Mouse (Mus musculus): ENCODE results near the gene M1ap. TPM values are rescaled to one million over a fixed set of nuclear protein-coding genes. Genes with fewer than 3 reads are reported as not detected.
A peak's percentile ranks its signal among the peaks of the same experiment; 100 is the strongest.

The M1ap gene
- total and polyA plus RNA-seq, 3 experiments = 2.4 to 6.4 (median 3.9) TPM

- Histone ChIP-seq H3K4me3 (replicated peaks in 1 of 3; ENCODE audit: low read depth in 2 of 3, low read length in 2 of 3, poor library complexity in 1 of 3) (peak overlapping the region in 1 of 3 experiments; percentile 36), H3K27me3 (replicated peaks) (no peaks in the 10 kb centered on the region), H3K9me3 (replicated peaks; ENCODE audit: low read length) (peaks cover 5% of the 10 kb centered on the region), H3K9ac (ENCODE audit: insufficient read depth, low read depth) (peak overlapping the region; percentile 63), H3K4me2 (ENCODE audit: insufficient read depth, low read depth, poor library complexity, severe bottlenecking) (peak overlapping the region; percentile 12; the same call in 1 of the 2 replicates), H3K36me3 (replicated peaks in 1 of 2; ENCODE audit: control insufficient read depth in 1 of 2, insufficient read depth in 1 of 2, low read length in 1 of 2) (peaks cover 0 to 2% of the 10 kb centered on the region in 2 experiments), H3K27ac (ENCODE audit: insufficient read depth, low read depth) (peak overlapping the region; percentile 91), H3K4me1 (ENCODE audit: control insufficient read depth in 1 of 2, insufficient read depth in 2 of 2) (peaks cover 24 to 42% of the 10 kb centered on the region in 2 experiments), H3K79me2 (replicated peaks; ENCODE audit: control insufficient read depth, extremely low read depth, insufficient read depth, poor library complexity, severe bottlenecking) (no peaks in the 10 kb centered on the region)
- TF ChIP-seq IRF4 (IDR thresholded peaks at IDR 0.05; ENCODE audit: low read depth, low read length) (no peak), EP300 (IDR thresholded peaks at IDR 0.05; ENCODE audit: low read length) (no peak), USF1 (IDR thresholded peaks at IDR 0.05; ENCODE audit: low read depth, low read length) (no peak), MAX (IDR thresholded peaks at IDR 0.05; ENCODE audit: low read length) (no peak), SMC3 (IDR thresholded peaks at IDR 0.05; ENCODE audit: low read depth, low read length) (no peak), JUND (conservative IDR thresholded peaks at IDR 0.05; ENCODE audit: low read depth, low read length) (no peak)
- dilution Hi-C loops (cut with MboI; ENCODE audit: extremely low pct_ligation_motif_present, extremely low pct_unique_long_range_greater_than_20kb, low sequenced_read_pairs) = no loop called here
- in situ Hi-C loops (cut with MboI; ENCODE audit: low pct_ligation_motif_present, low pct_unique_long_range_greater_than_20kb, low sequenced_read_pairs) = loop anchor here (5.0 to 25.0 kb wide), 2 partner anchors 105 to 290 kb away; partner anchors contain the start of genes Ccdc142 and Gm42688
- DNase-seq (ENCODE audit: extremely low read depth) = no peak
Observed at GRCm38 (mm10) chr6:82997511-82998102, 50.9 kb downstream of the M1ap start.

- dilution Hi-C loops (cut with MboI; ENCODE audit: extremely low pct_ligation_motif_present, extremely low pct_unique_long_range_greater_than_20kb, low sequenced_read_pairs) = no loop called here
- no peak overlapping the region for H3K27ac ChIP-seq (ENCODE audit: insufficient read depth, low read depth)
Observed at GRCm38 (mm10) chr6:82998326-82998725, 51.6 kb downstream of the M1ap start.

GRCm38 (mm10) chr6:82999986-83000385, 53.3 kb downstream of the M1ap start:
- DNase-seq (ENCODE audit: extremely low read depth) = no peak
- in situ Hi-C loops (cut with MboI; ENCODE audit: low pct_ligation_motif_present, low pct_unique_long_range_greater_than_20kb, low sequenced_read_pairs) (loop anchor here (5.0 to 25.0 kb wide), 2 partner anchors 102 to 287 kb away; partner anchors contain the start of genes Ccdc142 and Gm42688), dilution Hi-C loops (cut with MboI; ENCODE audit: extremely low pct_ligation_motif_present, extremely low pct_unique_long_range_greater_than_20kb, low sequenced_read_pairs) (no loop called here)
- Histone ChIP-seq H3K4me2 (ENCODE audit: insufficient read depth, low read depth, poor library complexity, severe bottlenecking) (no peak overlapping the region), H3K27me3 (replicated peaks) (no peaks in the 10 kb centered on the region), H3K27ac (ENCODE audit: insufficient read depth, low read depth) (no peak overlapping the region), H3K4me3 (replicated peaks in 1 of 3; ENCODE audit: low read depth in 2 of 3, low read length in 2 of 3, poor library complexity in 1 of 3) (no peak overlapping the region), H3K36me3 (replicated peaks in 1 of 2; ENCODE audit: control insufficient read depth in 1 of 2, insufficient read depth in 1 of 2, low read length in 1 of 2) (peaks cover 0 to 2% of the 10 kb centered on the region in 2 experiments), H3K79me2 (replicated peaks; ENCODE audit: control insufficient read depth, extremely low read depth, insufficient read depth, poor library complexity, severe bottlenecking) (no peaks in the 10 kb centered on the region; the same call in 1 of the 2 replicates), H3K9me3 (replicated peaks; ENCODE audit: low read length) (peaks cover 5% of the 10 kb centered on the region), H3K9ac (ENCODE audit: insufficient read depth, low read depth) (no peak overlapping the region), H3K4me1 (ENCODE audit: control insufficient read depth in 1 of 2, insufficient read depth in 2 of 2) (peaks cover 16 to 29% of the 10 kb centered on the region in 2 experiments)
- TF ChIP-seq ZNF384 (IDR thresholded peaks at IDR 0.05; ENCODE audit: low read depth, low read length) (no peak), POLR2AphosphoS2 (IDR thresholded peaks at IDR 0.05; ENCODE audit: low read depth, low read length) (no peak), UBTF (IDR thresholded peaks at IDR 0.05; ENCODE audit: low read depth, low read length) (no peak), MYC (IDR thresholded peaks at IDR 0.05; ENCODE audit: low read depth, low read length) (no peak), KAT2A (IDR thresholded peaks at IDR 0.05; ENCODE audit: insufficient replicate concordance, low read length) (no peak), CTCF (conservative IDR thresholded peaks at IDR 0.05 in 1 of 2, IDR thresholded peaks at IDR 0.05 in 1 of 2; ENCODE audit: low read depth in 2 of 2, low read length in 2 of 2) (no peak), HCFC1 (IDR thresholded peaks at IDR 0.05; ENCODE audit: low read depth, low read length) (no peak), POLR2A (IDR thresholded peaks at IDR 0.05; ENCODE audit: low read depth, low read length) (no peak), MXI1 (IDR thresholded peaks at IDR 0.05; ENCODE audit: low read depth, low read length) (no peak), SIN3A (IDR thresholded peaks at IDR 0.05; ENCODE audit: low read length) (no peak), USF2 (conservative IDR thresholded peaks at IDR 0.05; ENCODE audit: low read depth, low read length) (no peak), ZMIZ1 (IDR thresholded peaks at IDR 0.05; ENCODE audit: low read depth, low read length) (no peak)

More at GRCm38 (mm10) chr6:82998326-82998725, 51.6 kb downstream of the M1ap start:
- Histone ChIP-seq H3K4me1 (ENCODE audit: control insufficient read depth in 1 of 2, insufficient read depth in 2 of 2) (peaks cover 26 to 44% of the 10 kb centered on the region in 2 experiments), H3K4me2 (ENCODE audit: insufficient read depth, low read depth, poor library complexity, severe bottlenecking) (no peak overlapping the region), H3K27me3 (replicated peaks) (no peaks in the 10 kb centered on the region), H3K9ac (ENCODE audit: insufficient read depth, low read depth) (no peak overlapping the region), H3K79me2 (replicated peaks; ENCODE audit: control insufficient read depth, extremely low read depth, insufficient read depth, poor library complexity, severe bottlenecking) (no peaks in the 10 kb centered on the region; the same call in 1 of the 2 replicates), H3K9me3 (replicated peaks; ENCODE audit: low read length) (peaks cover 5% of the 10 kb centered on the region), H3K36me3 (replicated peaks in 1 of 2; ENCODE audit: control insufficient read depth in 1 of 2, insufficient read depth in 1 of 2, low read length in 1 of 2) (peaks cover 0 to 2% of the 10 kb centered on the region in 2 experiments), H3K4me3 (replicated peaks in 1 of 3; ENCODE audit: low read depth in 2 of 3, low read length in 2 of 3, poor library complexity in 1 of 3) (no peak overlapping the region)
- in situ Hi-C loops (cut with MboI; ENCODE audit: low pct_ligation_motif_present, low pct_unique_long_range_greater_than_20kb, low sequenced_read_pairs) = loop anchor here (5.0 to 25.0 kb wide), 2 partner anchors 104 to 289 kb away; partner anchors contain the start of genes Ccdc142 and Gm42688
- DNase-seq (ENCODE audit: extremely low read depth) = no peak
- TF ChIP-seq NELFE (IDR thresholded peaks at IDR 0.05; ENCODE audit: low read depth, low read length) (no peak), MEF2A (IDR thresholded peaks at IDR 0.05; ENCODE audit: borderline replicate concordance, low read depth, low read length) (no peak), SMC3 (IDR thresholded peaks at IDR 0.05; ENCODE audit: low read depth, low read length) (peak; percentile 41; the same call in 1 of the 2 replicates), MYC (IDR thresholded peaks at IDR 0.05; ENCODE audit: low read depth, low read length) (no peak), CHD2 (IDR thresholded peaks at IDR 0.05; ENCODE audit: low read length) (no peak), USF1 (IDR thresholded peaks at IDR 0.05; ENCODE audit: low read depth, low read length) (no peak), RAD21 (IDR thresholded peaks at IDR 0.05; ENCODE audit: low read depth, low read length) (peak; percentile 11), POLR2A (IDR thresholded peaks at IDR 0.05; ENCODE audit: low read depth, low read length) (no peak), CTCF (conservative IDR thresholded peaks at IDR 0.05 in 1 of 2, IDR thresholded peaks at IDR 0.05 in 1 of 2; ENCODE audit: low read depth in 2 of 2, low read length in 2 of 2) (peak in 1 of 2 experiments; percentile 53; a peak in 2 of 4 replicates), SIN3A (IDR thresholded peaks at IDR 0.05; ENCODE audit: low read length) (no peak), PAX5 (IDR thresholded peaks at IDR 0.05; ENCODE audit: low read length) (no peak), ZKSCAN1 (IDR thresholded peaks at IDR 0.05; ENCODE audit: borderline replicate concordance, low read depth, low read length) (no peak)

Data from CH12.LX (cell line).